Mouse (Mus musculus): ENCODE measurements around the gene Adamts4. TPM values are rescaled to one million over a fixed set of nuclear protein-coding genes. Genes with fewer than 3 reads are reported as not detected.

Gene Adamts4
- polyA plus RNA-seq (2014; fragmentation: Illumina TruSeq; extraction: RNeasy Lipid Tissue Mini Kit (QIAGEN cat#74804); ENCODE audit: low read depth, low replicate concordance) = not detected

DNA sequence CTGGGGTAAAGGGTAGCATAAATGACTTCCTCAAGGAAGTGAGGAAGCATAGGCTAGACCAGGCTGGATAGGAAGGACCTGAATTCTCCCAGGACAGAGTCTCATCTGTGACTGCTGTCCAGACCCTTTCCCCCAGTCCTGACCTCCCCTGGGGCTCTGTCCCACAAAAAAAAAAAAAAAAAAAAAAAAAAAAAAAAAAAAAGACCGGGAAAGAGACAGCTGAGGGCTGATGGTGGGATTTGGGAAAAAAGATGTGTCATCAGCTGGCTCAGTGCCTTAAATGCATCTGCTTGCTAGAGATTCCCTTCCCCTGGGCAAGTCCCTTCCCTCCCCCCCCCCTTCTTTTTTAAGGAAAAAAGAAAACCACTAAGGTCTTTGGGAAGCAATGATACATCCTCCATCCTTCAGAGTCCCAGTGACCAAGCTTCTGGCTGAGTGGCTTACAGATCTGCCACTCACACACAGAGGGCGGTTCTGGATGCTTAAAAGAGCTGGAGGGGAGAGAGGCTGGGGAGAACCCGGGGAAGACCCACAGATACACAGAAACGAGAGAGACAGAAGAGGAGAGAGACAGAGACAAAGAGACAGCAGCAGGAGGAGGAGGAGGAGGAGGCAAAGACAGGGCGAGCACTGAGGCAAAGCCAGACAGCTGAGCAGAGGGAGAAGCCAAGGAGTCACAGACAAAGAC, at the start of gene Adamts4:
Gene Adamts4 (plus strand): TSS at position 509 of the 688 bp plus-strand sequence.

DNA sequence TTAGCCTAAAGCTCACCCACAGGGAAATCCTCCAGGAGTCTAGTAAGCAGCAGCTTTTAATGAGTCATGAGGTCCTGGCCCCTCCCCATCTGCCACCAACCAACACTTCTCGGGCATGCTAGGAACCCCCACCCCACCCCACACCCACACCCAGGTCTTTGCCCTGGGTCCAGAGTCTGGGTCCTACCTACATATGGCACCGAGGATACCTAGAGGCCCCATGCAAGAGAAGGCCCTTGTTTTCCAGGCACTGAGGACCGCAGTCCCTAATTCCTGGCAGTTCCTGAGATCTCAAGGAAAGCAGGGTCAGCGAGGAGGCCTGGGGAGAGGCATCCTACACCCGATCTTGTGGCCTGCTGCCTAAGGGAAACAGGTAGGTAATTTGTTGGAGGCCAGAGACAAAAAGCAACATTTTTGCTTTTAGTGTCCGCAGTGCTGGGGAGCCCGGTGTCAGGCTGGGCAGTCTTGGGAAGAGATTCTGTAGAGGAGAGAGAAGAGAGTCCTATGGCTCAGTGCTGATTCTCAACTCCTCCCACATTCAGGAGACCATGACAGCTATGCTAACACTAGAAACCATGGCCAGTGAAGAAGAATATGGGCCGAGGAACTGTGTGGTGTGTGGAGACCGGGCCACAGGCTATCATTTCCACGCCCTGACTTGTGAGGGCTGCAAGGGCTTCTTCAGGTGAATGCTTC, 36.3 kb upstream of the Adamts4 start, which contains the start of gene Nr1i3:
Gene Nr1i3 (plus strand): TSS at position 170 of the 696 bp plus-strand sequence.

DNA sequence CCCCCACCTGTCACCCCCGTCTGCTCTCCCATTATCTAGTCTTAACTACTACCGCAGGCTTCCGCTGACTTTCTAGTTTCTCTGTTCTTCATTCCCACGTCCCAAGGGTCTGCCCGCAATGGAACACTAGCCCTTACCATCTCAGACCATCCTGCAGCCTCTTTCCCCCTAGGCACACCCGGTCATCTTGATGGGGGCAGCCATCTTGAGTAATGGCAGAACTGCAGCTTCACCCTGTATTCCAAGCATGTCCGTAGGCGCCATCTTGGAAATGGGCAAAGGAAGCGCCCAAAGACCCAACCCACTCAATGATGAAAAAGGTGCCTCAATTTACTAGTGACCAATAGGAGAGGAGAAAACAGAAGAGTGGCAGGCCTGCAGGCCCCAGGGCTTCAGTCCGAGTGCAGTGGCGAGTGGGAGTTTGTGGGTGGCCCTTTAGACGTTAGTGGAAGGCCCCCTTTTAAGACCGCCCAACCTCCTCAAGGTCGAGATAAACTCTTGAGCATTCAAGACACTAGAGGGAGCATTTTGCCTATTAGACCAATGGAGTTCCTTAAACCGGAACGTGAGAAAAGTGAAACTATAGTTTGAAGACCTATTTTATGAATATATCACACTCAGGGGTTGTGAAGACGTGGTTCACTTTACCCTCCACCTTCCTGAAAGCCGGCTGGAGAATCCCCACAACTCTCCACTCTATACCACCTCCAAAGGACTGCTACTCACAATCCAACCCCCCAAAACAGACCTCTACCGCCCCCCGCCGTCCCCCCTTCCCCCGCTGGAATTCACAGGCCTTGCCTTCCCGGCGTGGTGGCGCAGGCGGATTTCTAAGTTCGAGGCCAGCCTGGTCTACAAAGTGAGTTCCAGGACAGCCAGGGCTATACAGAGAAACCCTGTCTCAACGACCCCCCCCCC, 27.7 kb upstream of the Adamts4 start, which contains the start of gene Tomm40l:
Gene Tomm40l (minus strand): TSS at position 277 of the 918 bp plus-strand sequence.

DNA sequence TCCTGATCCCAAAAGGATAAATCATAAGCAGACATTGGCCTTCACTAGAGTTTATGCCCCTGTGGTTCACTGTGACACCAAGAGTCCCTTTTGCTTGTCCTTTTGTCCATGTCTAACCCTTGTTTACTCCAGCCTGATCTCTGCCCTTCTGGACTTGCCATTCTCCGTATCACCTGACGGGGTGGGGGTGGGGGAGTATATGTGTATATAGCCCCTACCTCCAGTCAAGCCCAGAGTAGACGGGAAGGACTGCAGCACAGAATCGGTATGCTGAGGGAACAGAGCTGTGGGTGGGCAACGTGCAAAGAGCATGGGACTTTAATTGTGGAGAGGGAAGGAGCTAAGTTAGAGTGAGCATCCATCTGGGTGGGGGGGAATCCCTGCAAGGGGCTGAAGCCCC, 25.4 kb upstream of the Adamts4 start, which contains the start of gene Apoa2:
Gene Apoa2 (plus strand): TSS at position 198 of the 400 bp plus-strand sequence.

DNA sequence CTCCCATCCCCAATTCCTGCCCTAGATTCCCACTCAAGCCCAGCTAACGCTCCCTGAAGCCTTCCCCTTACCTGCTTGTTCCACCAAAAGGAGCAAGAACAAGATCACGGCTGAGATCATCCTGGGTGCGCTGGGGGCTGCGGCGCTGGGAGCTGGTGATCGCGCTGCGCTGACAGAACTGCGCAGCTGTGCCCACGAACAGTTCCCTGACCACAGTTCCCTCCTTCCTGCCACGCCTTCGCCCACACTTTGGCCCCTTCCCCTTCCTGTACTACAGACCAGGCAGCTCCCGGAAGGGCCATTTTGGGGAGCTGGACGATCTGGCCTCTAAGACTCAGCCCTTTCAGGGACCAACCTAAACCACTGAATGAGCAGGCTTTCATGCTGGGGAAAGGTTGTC, 16.1 kb upstream of the Adamts4 start, which contains the start of gene Fcer1g:
Gene Fcer1g (minus strand): TSS at position 240 of the 400 bp plus-strand sequence.

DNA sequence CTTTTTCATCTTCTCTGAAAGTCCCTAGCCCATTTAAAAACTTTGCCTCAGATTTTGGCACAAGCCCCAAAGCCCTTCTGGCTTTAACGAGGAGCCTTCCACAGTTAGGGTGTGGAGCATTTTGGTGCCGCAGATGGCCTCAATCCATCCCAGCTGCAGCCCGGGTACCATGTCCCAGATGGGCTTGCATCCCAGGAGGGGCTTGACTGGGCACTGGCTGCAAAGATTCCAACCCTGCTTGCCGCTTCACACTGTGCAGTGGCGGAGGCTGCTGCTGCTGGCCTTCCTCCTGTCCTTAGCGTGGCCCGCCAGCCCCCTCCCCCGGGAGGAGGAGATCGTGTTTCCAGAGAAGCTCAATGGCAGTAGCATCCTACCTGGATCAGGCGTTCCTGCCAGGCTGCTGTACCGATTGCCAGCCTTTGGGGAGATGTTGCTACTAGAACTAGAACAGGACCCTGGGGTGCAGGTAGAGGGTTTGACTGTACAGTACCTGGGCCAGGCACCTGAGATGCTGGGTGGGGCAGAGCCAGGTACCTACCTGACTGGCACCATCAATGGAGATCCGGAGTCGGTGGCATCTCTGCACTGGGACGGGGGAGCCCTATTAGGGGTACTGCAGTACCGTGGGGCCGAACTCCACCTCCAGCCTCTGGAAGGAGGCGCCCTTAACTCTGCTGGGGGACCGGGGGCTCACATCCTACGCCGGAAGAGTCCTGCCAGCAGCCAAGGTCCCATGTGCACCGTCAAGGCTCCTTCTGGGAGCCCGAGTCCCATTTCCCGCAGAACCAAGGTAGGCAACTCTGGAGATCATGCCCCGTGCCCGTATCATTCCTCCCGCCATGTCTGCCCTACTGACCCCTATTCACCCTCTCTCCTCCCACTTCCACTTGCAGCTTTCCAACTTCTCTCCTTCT, 716 bp downstream of the Adamts4 start, which contains the start of gene Ndufs2:
Gene Ndufs2 (minus strand): TSS at position 709 of the 914 bp plus-strand sequence.

DNA sequence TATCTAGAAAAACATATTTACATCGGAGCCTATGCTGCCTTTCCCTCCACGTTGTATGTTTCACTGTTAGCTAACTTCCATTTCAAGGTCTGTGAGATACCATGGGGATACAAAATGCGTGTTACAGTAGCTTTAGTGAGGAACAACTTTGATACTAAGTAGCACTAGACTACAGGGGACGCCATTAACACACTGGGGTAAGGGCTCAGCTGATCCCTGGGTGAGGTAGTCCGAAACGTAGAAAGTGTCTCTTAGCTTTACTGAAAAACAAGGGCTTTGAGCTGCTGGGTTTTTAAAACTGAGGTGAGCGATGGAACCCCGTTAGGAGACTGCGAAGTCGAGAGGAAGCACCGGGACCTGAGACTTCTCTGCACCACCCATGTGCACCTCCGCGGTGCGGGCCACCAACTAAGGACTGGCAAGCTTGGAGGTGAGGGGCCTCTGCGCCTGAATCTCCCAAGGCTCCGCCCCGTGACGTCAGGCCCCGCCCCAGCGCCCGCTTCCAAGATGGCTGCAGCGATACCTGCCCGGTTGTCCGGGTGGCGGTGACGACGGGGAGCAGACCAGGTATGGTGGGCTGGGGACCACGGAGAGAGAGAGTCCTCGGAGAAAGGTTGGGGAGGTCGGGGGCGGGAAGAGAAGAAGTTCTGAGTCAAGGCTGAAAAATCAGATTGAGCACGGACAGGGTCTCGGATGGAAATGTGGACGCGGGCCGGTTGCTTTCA, 19.8 kb downstream of the Adamts4 start, which contains the start of gene B4galt3:
Gene B4galt3 (plus strand): TSS at position 481 of the 725 bp plus-strand sequence.

DNA sequence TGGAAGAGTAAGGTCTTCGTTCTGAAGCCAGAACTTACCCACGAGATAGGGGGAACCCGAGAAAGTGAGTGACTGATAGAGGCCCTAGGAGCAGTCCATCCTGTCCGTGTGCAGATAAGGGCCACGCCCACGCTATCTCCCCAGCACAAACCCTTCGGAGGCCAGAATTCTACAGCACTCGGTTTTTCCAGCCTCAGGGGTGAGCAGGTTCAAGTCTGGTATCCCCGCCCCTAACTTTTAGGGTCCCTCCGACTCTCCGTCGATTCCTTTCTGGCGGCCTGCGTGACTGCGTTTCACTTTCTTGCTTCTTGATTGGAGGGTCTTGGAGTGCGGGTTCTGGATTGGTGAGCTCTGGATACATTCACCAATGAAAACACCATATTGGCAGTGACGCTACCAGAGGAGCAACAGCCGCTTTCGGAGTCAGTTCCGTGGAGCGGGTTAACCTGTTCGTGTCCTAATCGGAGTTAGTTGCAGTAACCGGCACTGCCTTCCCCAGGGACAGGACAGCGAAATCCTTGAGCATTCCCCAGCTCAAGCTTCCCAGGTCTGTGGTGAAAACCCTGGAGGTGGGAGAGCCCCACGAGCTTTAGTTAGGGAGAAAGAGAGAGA, 30.8 kb downstream of the Adamts4 start, which contains the start of gene Ppox:
Gene Ppox (minus strand): TSS at position 271 of the 612 bp plus-strand sequence.

DNA sequence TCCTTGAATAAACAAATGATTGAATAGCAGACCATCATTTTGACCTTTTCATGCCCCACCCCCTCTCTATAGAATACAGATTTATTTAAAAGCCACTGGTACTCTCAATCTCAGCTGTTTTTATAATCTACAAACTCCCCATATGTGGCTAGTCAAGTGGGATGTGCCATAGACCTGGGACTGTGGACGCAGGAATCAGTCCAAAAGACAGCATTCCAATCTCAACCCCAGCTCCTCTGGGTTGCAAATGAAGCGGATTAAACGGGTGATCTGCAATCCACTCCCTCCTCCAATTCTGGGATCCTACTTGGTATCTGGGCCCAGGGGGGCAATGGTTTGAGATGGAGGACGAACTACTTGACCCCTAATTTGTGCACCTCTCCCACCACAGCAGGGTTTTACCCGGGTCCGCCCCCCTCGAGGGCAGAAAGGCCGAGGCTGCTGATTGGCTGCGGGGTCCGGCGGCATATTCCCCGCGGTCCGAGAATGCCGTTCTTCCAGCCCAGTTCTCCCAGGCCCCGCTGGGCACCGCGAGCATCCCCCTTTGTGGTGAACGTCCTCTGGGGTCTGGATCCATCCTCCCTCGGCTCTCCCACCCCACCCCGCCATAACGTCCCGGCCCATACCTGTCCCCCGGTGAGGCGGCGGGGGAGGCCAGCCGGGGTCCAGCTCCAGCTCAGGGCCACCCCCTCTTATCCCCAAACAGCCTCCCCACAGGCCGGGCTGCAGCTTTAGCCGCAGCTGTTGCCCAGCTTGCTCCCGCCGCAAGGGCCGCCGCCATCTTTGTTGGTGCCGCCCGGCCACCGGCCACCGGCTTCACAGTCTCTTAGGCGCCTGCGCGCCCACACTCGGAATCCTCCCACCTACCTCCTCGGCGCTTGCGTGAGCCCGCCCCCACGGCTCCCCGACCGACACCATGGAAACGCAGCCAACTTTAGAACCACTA, 37.2 kb downstream of the Adamts4 start, which contains the start of gene Usp21:
Gene Usp21 (minus strand): TSS at position 856 of the 946 bp plus-strand sequence.

DNA sequence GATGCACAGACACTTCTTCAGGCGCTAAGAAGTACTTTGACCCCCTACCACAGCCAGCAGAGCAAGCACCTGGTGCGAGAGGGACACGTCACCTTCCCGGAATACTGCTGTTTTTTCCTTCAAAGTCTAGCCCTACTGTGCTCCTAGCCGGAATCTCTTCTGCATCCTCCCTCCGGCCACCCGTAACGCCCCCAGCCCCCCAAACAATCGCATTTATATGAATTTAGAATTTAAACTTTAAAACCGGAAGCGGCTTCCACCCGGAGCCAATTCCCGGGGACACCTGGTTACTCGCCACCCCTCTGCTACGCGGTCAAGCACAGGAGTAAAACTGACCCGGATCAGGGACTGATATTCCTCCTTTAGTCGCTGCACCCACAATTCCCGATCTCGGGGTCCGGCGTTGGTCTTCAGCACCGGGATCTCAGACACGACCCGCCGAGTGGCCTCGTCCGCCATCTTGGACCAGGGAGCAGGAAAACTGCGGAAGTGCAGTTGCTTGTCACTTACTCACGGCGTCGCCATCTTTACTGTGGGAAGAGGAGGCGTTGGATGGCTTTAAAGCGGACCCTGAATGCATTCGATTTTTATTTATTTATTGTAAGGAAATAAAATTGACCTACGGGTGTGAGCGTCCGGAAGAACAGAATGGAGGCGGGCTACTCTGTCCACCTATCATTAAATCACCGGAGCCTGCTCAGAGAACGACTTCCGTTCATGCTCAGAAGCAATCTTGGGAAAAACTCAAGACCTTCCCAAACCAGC, 44.3 kb downstream of the Adamts4 start, which contains the start of gene Ufc1:
Gene Ufc1 (minus strand): TSS at position 727 of the 765 bp plus-strand sequence.

Other genes with a start within 250 kb of the Adamts4 start
- 6.3 TPM for gene Fcgr4, start 231.5 kb upstream of the Adamts4 start, polyA plus RNA-seq (2014; fragmentation: Illumina TruSeq; extraction: RNeasy Lipid Tissue Mini Kit (QIAGEN cat#74804); ENCODE audit: low read depth, low replicate concordance)
- 5.2 TPM for gene Fcgr3, start 185.5 kb upstream of the Adamts4 start, polyA plus RNA-seq (2014; fragmentation: Illumina TruSeq; extraction: RNeasy Lipid Tissue Mini Kit (QIAGEN cat#74804); ENCODE audit: low read depth, low replicate concordance)
- 1.9 TPM for gene Cfap126, start 136.5 kb upstream of the Adamts4 start, polyA plus RNA-seq (2014; fragmentation: Illumina TruSeq; extraction: RNeasy Lipid Tissue Mini Kit (QIAGEN cat#74804); ENCODE audit: low read depth, low replicate concordance)
- 115 TPM for gene Sdhc, start 99.8 kb upstream of the Adamts4 start, polyA plus RNA-seq (2014; fragmentation: Illumina TruSeq; extraction: RNeasy Lipid Tissue Mini Kit (QIAGEN cat#74804); ENCODE audit: low read depth, low replicate concordance)
- not detected for gene Mpz, start 99.7 kb upstream of the Adamts4 start, polyA plus RNA-seq (2014; fragmentation: Illumina TruSeq; extraction: RNeasy Lipid Tissue Mini Kit (QIAGEN cat#74804); ENCODE audit: low read depth, low replicate concordance)
- 14.7 TPM for gene Pcp4l1, start 54.2 kb upstream of the Adamts4 start, polyA plus RNA-seq (2014; fragmentation: Illumina TruSeq; extraction: RNeasy Lipid Tissue Mini Kit (QIAGEN cat#74804); ENCODE audit: low read depth, low replicate concordance)
- gene Nr1i3, start 36.5 kb upstream of the Adamts4 start, polyA plus RNA-seq (2014; fragmentation: Illumina TruSeq; extraction: RNeasy Lipid Tissue Mini Kit (QIAGEN cat#74804); ENCODE audit: low read depth, low replicate concordance) = 117 TPM
- 1.2 TPM for gene Tomm40l, start 27.9 kb upstream of the Adamts4 start, polyA plus RNA-seq (2014; fragmentation: Illumina TruSeq; extraction: RNeasy Lipid Tissue Mini Kit (QIAGEN cat#74804); ENCODE audit: low read depth, low replicate concordance)
- 7,804 TPM for gene Apoa2, start 25.4 kb upstream of the Adamts4 start, polyA plus RNA-seq (2014; fragmentation: Illumina TruSeq; extraction: RNeasy Lipid Tissue Mini Kit (QIAGEN cat#74804); ENCODE audit: low read depth, low replicate concordance)
- gene Fcer1g, start 16.1 kb upstream of the Adamts4 start, polyA plus RNA-seq (2014; fragmentation: Illumina TruSeq; extraction: RNeasy Lipid Tissue Mini Kit (QIAGEN cat#74804); ENCODE audit: low read depth, low replicate concordance) = 20.2 TPM
- gene Ndufs2, start 967 bp downstream of the Adamts4 start, polyA plus RNA-seq (2014; fragmentation: Illumina TruSeq; extraction: RNeasy Lipid Tissue Mini Kit (QIAGEN cat#74804); ENCODE audit: low read depth, low replicate concordance) = 74.6 TPM
- gene B4galt3, start 19.9 kb downstream of the Adamts4 start, polyA plus RNA-seq (2014; fragmentation: Illumina TruSeq; extraction: RNeasy Lipid Tissue Mini Kit (QIAGEN cat#74804); ENCODE audit: low read depth, low replicate concordance) = 3.7 TPM
- 6.1 TPM for gene Ppox, start 30.8 kb downstream of the Adamts4 start, polyA plus RNA-seq (2014; fragmentation: Illumina TruSeq; extraction: RNeasy Lipid Tissue Mini Kit (QIAGEN cat#74804); ENCODE audit: low read depth, low replicate concordance)
- 10.9 TPM for gene Usp21, start 37.6 kb downstream of the Adamts4 start, polyA plus RNA-seq (2014; fragmentation: Illumina TruSeq; extraction: RNeasy Lipid Tissue Mini Kit (QIAGEN cat#74804); ENCODE audit: low read depth, low replicate concordance)
- gene Ufc1, start 44.6 kb downstream of the Adamts4 start, polyA plus RNA-seq (2014; fragmentation: Illumina TruSeq; extraction: RNeasy Lipid Tissue Mini Kit (QIAGEN cat#74804); ENCODE audit: low read depth, low replicate concordance) = 85.2 TPM
- 7.6 TPM for gene Dedd, start 78.7 kb downstream of the Adamts4 start, polyA plus RNA-seq (2014; fragmentation: Illumina TruSeq; extraction: RNeasy Lipid Tissue Mini Kit (QIAGEN cat#74804); ENCODE audit: low read depth, low replicate concordance)
- 61.0 TPM for gene Nit1, start 95.2 kb downstream of the Adamts4 start, polyA plus RNA-seq (2014; fragmentation: Illumina TruSeq; extraction: RNeasy Lipid Tissue Mini Kit (QIAGEN cat#74804); ENCODE audit: low read depth, low replicate concordance)
- gene Pfdn2, start 95.2 kb downstream of the Adamts4 start, polyA plus RNA-seq (2014; fragmentation: Illumina TruSeq; extraction: RNeasy Lipid Tissue Mini Kit (QIAGEN cat#74804); ENCODE audit: low read depth, low replicate concordance) = 29.2 TPM
- not detected for gene Klhdc9, start 110.4 kb downstream of the Adamts4 start, polyA plus RNA-seq (2014; fragmentation: Illumina TruSeq; extraction: RNeasy Lipid Tissue Mini Kit (QIAGEN cat#74804); ENCODE audit: low read depth, low replicate concordance)
- gene Nectin4, start 119.7 kb downstream of the Adamts4 start, polyA plus RNA-seq (2014; fragmentation: Illumina TruSeq; extraction: RNeasy Lipid Tissue Mini Kit (QIAGEN cat#74804); ENCODE audit: low read depth, low replicate concordance) = not detected
- 1.6 TPM for gene Arhgap30, start 138.5 kb downstream of the Adamts4 start, polyA plus RNA-seq (2014; fragmentation: Illumina TruSeq; extraction: RNeasy Lipid Tissue Mini Kit (QIAGEN cat#74804); ENCODE audit: low read depth, low replicate concordance)
- 2.3 TPM for gene Usf1, start 160.9 kb downstream of the Adamts4 start, polyA plus RNA-seq (2014; fragmentation: Illumina TruSeq; extraction: RNeasy Lipid Tissue Mini Kit (QIAGEN cat#74804); ENCODE audit: low read depth, low replicate concordance)
- 10.0 TPM for gene Tstd1, start 168.5 kb downstream of the Adamts4 start, polyA plus RNA-seq (2014; fragmentation: Illumina TruSeq; extraction: RNeasy Lipid Tissue Mini Kit (QIAGEN cat#74804); ENCODE audit: low read depth, low replicate concordance)
- gene F11r, start 187.1 kb downstream of the Adamts4 start, polyA plus RNA-seq (2014; fragmentation: Illumina TruSeq; extraction: RNeasy Lipid Tissue Mini Kit (QIAGEN cat#74804); ENCODE audit: low read depth, low replicate concordance) = 33.1 TPM